Mouse (Mus musculus) embryonic facial prominence, embryonic 12.5 days (tissue): ENCODE results near the gene Cep164. TPM values are rescaled to one million over a fixed set of nuclear protein-coding genes. Genes with fewer than 3 reads are reported as not detected.

ENCODE experiments used
- ATAC-seq: fragments of 200-750 bp; cut with Nextera tagmentation; 2 replicates; pipeline ENCODE4 v1.8.0; 2017; ENCODE audit not compliant: insufficient number of reproducible peaks, insufficient read depth, low FRiP score, low TSS enrichment
- H3K27ac ChIP-seq: fragments of 300-500 bp; sonication (generic); 2 replicates; pipeline ENCODE4 v1.5.1; 2016; ENCODE audit warnings: mild to moderate bottlenecking
- H3K27me3 ChIP-seq: fragments of 300-500 bp; sonication (generic); 2 replicates; pipeline ENCODE4 v1.6.1; 2016; ENCODE audit warnings: mild to moderate bottlenecking, moderate library complexity
- H3K36me3 ChIP-seq: fragments of 300-500 bp; sonication (generic); 2 replicates; pipeline ENCODE4 v1.6.1; 2016; ENCODE audit warnings: mild to moderate bottlenecking
- H3K4me1 ChIP-seq: fragments of 300-500 bp; sonication (generic); 2 replicates; pipeline ENCODE4 v1.6.1; 2016
- H3K4me2 ChIP-seq: fragments of 300-500 bp; sonication (generic); replicated peaks from 2 replicates; pipeline ENCODE4 v1.6.1; 2016; ENCODE audit warnings: mild to moderate bottlenecking, moderate library complexity
- H3K4me3 ChIP-seq: fragments of 300-500 bp; sonication (generic); 2 replicates; pipeline ENCODE4 v1.5.1; 2016; ENCODE audit warnings: mild to moderate bottlenecking
- H3K9ac ChIP-seq: fragments of 300-500 bp; sonication (generic); 2 replicates; pipeline ENCODE4 v1.6.1; 2016; ENCODE audit warnings: mild to moderate bottlenecking, moderate library complexity
- H3K9me3 ChIP-seq: fragments of 300-500 bp; sonication (generic); 2 replicates; pipeline ENCODE4 v1.6.1; 2016; ENCODE audit warnings: mild to moderate bottlenecking, moderate library complexity
- WGBS: fragments of 180-500 bp; shearing (Covaris S2); methylation state at CpG from one replicate; pipeline ENCODE4 v1.1.7; 2016; 5-methylcytosine and 5-hydroxymethylcytosine counted together
- polyA plus RNA-seq: library from polyadenylated mRNA; unstranded; fragments of >200 nt; fragmentation: Nextera tagmentation; extraction: Ambion mirVana; gene quantifications from 2 replicates; pipeline ENCODE4 v1.2.1, GENCODE M21; 2016

Gene Cep164
- polyA plus RNA-seq, 1 experiment from 2014 or later, result 21.2 TPM

DNA sequence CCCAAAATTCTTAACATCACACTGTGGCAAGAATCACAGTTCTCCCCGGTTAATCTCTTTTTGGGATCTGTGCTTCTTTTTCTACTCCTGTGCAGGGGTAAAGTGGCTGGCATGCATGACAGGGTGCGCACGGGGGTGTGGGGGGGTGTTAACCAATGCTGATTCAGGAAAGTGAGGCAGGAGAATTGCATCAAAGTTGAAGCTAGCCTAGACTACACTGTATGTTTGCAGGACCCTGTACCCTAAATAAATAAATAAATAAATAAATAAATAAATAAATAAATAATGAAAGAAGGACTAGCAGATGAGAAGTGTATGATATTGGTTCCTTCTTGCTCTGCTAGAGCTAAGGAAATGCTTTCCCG lies 9.6 kb upstream of the Cep164 start:
- Histone ChIP-seq H3K4me3 (peak overlapping the region; percentile 78), H3K4me1 (peaks cover 25% of the 10 kb centered on the region), H3K36me3 (no peaks in the 10 kb centered on the region), H3K27ac (no peak overlapping the region), H3K27me3 (no peaks in the 10 kb centered on the region), H3K9ac (no peak overlapping the region), H3K9me3 (no peaks in the 10 kb centered on the region), H3K4me2 (peak overlapping the region; percentile 89)
- ATAC-seq, result no peak
- WGBS, result 18% methylated on average over 4 of the region's 4 CpGs

DNA sequence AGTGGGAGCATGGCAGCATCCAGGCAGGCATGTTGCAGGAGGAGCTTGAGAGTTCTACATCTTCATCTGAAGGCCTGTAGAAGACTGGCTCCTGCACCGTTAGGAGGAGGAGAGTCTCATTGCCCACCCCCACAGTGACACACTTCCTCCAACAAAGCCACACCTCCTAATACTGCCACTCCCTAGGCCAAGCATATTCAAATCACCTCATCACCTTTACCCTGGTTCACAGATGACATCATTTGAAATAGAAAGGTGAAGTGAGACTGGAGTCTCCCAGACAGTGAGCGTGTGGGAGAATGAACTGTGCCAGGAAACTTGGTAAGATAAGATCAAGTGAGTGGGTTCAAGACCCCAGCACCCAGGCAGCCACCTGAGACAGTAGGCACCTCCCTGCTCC lies 5.0 kb upstream of the Cep164 start:
- no peaks in the 10 kb centered on the region for H3K4me1 ChIP-seq
- no peak overlapping the region for H3K9ac ChIP-seq
- H3K4me2 ChIP-seq, result no peak overlapping the region
- no peaks in the 10 kb centered on the region for H3K27me3 ChIP-seq
- no peak overlapping the region for H3K27ac ChIP-seq
- no peak for ATAC-seq
- H3K4me3 ChIP-seq, result no peak overlapping the region
- WGBS, result 77% methylated on average over 2 of the region's 2 CpGs
- no peaks in the 10 kb centered on the region for H3K9me3 ChIP-seq
- no peaks in the 10 kb centered on the region for H3K36me3 ChIP-seq

GRCm38 (mm10) chr9:45832898-45833297 lies 4.4 kb upstream of the Cep164 start:
- ATAC-seq, result no peak
- Histone ChIP-seq H3K9ac (no peak overlapping the region), H3K9me3 (no peaks in the 10 kb centered on the region), H3K27me3 (no peaks in the 10 kb centered on the region), H3K27ac (no peak overlapping the region), H3K36me3 (no peaks in the 10 kb centered on the region), H3K4me1 (peaks cover under 1% of the 10 kb centered on the region; the same call in 1 of the 2 replicates), H3K4me3 (no peak overlapping the region), H3K4me2 (no peak overlapping the region)
- 88% methylated on average over 2 of the region's 2 CpGs for WGBS

- Histone ChIP-seq H3K36me3 (no peaks in the 10 kb centered on the region), H3K9ac (no peak overlapping the region), H3K4me1 (peaks cover 8% of the 10 kb centered on the region), H3K4me3 (peak overlapping the region; percentile 78), H3K9me3 (no peaks in the 10 kb centered on the region), H3K27me3 (no peaks in the 10 kb centered on the region), H3K27ac (peak overlapping the region; percentile 36; the same call in 1 of the 2 replicates), H3K4me2 (peak overlapping the region; percentile 92)
- 32% methylated on average over 10 of the region's 10 CpGs for WGBS
- ATAC-seq, result no peak
Observed at GRCm38 (mm10) chr9:45829107-45829506, 616 bp upstream of the Cep164 start.

- whole genome bisulfite sequencing, result 5% methylated on average over 23 of the region's 23 CpGs
- Histone ChIP-seq H3K4me2 (peak overlapping the region; percentile 92), H3K36me3 (no peaks in the 10 kb centered on the region; the same call in 1 of the 2 replicates), H3K4me1 (peaks cover 8% of the 10 kb centered on the region), H3K9ac (peak overlapping the region; percentile 74), H3K4me3 (peak overlapping the region; percentile 78), H3K9me3 (no peaks in the 10 kb centered on the region), H3K27me3 (no peaks in the 10 kb centered on the region), H3K27ac (peak overlapping the region; percentile 75)
- no peak for ATAC-seq
Observed at GRCm38 (mm10) chr9:45827663-45828290, 714 bp downstream of the Cep164 start.

DNA sequence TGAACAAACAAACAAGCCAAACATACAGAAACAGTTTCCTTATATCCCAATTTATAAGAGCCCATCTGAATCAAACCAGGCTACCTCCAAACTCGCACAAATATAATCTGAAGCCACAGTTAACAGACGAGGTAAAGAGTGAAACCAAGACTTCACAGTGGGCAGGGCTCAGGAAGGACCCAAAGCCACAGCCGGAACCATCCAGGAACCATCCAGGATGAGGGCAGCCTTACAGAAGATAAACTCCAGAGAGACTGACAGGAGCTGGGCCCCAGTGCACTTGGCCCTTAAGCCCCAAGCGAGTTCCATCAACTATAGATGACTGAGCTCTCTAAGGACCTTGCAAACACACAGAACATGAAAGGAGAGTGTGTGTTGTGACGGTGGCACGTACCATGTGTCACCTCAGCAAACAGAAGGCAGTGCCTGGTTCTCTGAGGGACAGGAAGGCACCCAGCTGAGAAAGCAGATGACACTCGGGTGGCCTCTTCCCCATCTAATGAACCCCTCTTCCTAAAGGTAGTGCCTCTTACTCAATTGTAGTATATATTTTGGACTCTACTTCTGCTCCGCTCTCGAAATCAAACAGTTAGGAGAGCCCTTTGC lies 10.0 kb downstream of the Cep164 start:
- no peak overlapping the region for H3K4me2 ChIP-seq
- H3K27me3 ChIP-seq, result no peaks in the 10 kb centered on the region
- no peak for ATAC-seq
- H3K4me1 ChIP-seq, result no peaks in the 10 kb centered on the region
- peaks cover 28% of the 10 kb centered on the region for H3K36me3 ChIP-seq
- H3K27ac ChIP-seq, result no peak overlapping the region
- 85% methylated on average over 9 of the region's 9 CpGs for WGBS
- no peaks in the 10 kb centered on the region for H3K9me3 ChIP-seq
- H3K9ac ChIP-seq, result no peak overlapping the region
- no peak overlapping the region for H3K4me3 ChIP-seq

DNA sequence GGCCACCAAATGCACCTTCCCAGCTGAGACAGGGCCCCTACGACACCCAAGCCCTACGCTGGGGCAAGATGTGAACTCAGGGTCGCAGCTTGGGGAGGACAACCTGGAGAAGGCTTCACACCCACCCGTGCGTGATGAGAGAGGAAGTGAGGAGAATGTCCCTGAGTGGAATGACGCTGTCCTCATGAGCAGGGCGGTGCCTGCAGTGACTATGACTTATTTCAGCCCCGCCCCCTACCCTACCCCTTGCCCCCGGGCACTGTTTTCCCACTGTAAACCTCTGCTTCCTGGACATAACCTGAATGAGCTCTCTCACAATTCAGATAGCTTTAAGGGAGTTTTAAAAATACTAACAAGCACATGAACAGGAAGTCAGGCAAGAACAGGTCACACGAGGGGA lies 13.0 kb downstream of the Cep164 start:
- WGBS, result 80% methylated on average over 10 of the region's 10 CpGs
- H3K4me3 ChIP-seq, result no peak overlapping the region
- no peaks in the 10 kb centered on the region for H3K4me1 ChIP-seq
- H3K27me3 ChIP-seq, result no peaks in the 10 kb centered on the region
- H3K36me3 ChIP-seq, result peaks cover 15% of the 10 kb centered on the region
- no peak overlapping the region for H3K4me2 ChIP-seq
- no peak overlapping the region for H3K27ac ChIP-seq
- no peak overlapping the region for H3K9ac ChIP-seq
- H3K9me3 ChIP-seq, result no peaks in the 10 kb centered on the region
- ATAC-seq, result no peak

DNA sequence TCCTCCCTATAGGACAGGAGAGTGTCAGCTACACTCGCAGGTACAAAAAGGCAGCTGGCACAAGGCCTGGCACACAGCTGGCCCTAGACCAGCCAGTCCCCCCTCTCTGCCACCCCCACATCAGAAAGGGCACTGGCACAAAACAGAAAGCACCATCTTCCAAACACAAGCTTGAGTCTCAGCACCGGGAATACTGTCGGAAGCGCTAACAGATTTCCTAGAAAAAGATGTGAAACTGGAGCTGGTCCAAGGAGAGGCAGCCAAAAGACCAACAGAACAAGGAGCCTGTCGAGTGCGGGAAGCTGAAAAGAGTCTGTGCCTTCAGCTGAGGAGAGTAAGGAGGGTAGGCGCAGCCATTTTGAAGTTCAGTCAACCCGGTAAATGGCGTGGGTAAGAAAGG lies 13.4 kb downstream of the Cep164 start:
- Histone ChIP-seq H3K36me3 (peaks cover 15% of the 10 kb centered on the region), H3K27me3 (no peaks in the 10 kb centered on the region)
- WGBS, result 91% methylated on average over 9 of the region's 9 CpGs

DNA sequence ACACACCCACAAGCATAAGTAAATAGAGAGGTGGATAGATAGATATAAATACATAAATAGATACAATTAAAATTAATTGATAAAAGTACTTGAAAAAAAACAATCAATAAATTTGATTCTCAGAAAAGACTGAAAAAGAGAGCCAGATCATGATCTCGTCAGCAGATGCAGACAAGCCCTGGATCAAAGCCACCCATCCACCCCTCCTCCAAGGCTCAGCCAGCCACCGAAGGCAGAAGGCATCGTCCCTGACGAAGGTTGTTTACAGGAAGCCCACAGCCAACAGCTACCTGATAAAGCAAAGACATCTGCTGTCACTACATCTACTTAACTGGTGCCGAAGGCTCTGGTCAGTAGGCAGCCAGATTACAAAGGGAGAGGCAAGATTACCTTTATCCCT lies 16.5 kb downstream of the Cep164 start:
- no peak overlapping the region for H3K4me2 ChIP-seq
- no peaks in the 10 kb centered on the region for H3K9me3 ChIP-seq
- no peak for ATAC-seq
- WGBS, result 81% methylated on average over 5 of the region's 5 CpGs
- H3K36me3 ChIP-seq, result peaks cover 17% of the 10 kb centered on the region
- H3K27me3 ChIP-seq, result no peaks in the 10 kb centered on the region
- no peak overlapping the region for H3K27ac ChIP-seq
- no peaks in the 10 kb centered on the region for H3K4me1 ChIP-seq
- H3K9ac ChIP-seq, result no peak overlapping the region
- H3K4me3 ChIP-seq, result no peak overlapping the region

More for the DNA sequence above, 13.4 kb downstream of the Cep164 start:
- Histone ChIP-seq H3K9ac (no peak overlapping the region), H3K4me2 (no peak overlapping the region), H3K9me3 (no peaks in the 10 kb centered on the region), H3K4me1 (no peaks in the 10 kb centered on the region), H3K27ac (no peak overlapping the region), H3K4me3 (no peak overlapping the region)
- no peak for ATAC-seq

- H3K27ac ChIP-seq, result no peak overlapping the region
- no peak for ATAC-seq
- no peaks in the 10 kb centered on the region for H3K4me1 ChIP-seq
- no peaks in the 10 kb centered on the region for H3K9me3 ChIP-seq
- H3K27me3 ChIP-seq, result no peaks in the 10 kb centered on the region
- H3K4me3 ChIP-seq, result no peak overlapping the region
- H3K9ac ChIP-seq, result no peak overlapping the region
- H3K36me3 ChIP-seq, result peaks cover 28% of the 10 kb centered on the region
- H3K4me2 ChIP-seq, result no peak overlapping the region
- 77% methylated on average over 8 of the region's 8 CpGs for WGBS
Observed at GRCm38 (mm10) chr9:45807761-45808160, 20.7 kb downstream of the Cep164 start.

GRCm38 (mm10) chr9:45807337-45807736 lies 21.2 kb downstream of the Cep164 start:
- Histone ChIP-seq H3K4me3 (no peak overlapping the region), H3K27me3 (no peaks in the 10 kb centered on the region), H3K27ac (no peak overlapping the region), H3K9ac (no peak overlapping the region), H3K4me2 (no peak overlapping the region), H3K36me3 (peaks cover 32% of the 10 kb centered on the region), H3K4me1 (no peaks in the 10 kb centered on the region), H3K9me3 (no peaks in the 10 kb centered on the region)
- WGBS, result 83% methylated on average over 11 of the region's 11 CpGs
- no peak for ATAC-seq

DNA sequence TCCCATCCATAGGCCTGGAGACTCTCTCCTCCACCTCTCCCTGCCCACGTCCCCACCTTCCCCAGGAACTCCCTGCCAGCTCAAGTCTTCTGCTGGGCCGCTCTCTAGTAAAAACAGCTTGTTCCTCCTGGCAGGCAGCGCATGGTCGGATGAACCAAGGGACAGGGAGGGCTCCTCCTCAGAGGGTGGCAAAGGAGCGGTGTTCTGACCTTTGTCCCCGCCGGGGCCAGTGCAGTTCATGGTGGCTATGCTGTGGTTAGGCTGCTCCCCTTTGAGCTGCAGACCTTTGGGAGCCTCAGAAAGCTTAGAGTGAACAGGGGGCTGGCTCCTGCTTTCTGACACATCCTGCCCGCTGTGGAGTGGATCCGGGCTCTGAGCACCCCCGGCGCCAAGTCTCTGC lies 21.6 kb downstream of the Cep164 start:
- Histone ChIP-seq H3K4me3 (no peak overlapping the region), H3K4me2 (no peak overlapping the region), H3K27ac (no peak overlapping the region), H3K9me3 (no peaks in the 10 kb centered on the region), H3K4me1 (no peaks in the 10 kb centered on the region), H3K27me3 (no peaks in the 10 kb centered on the region), H3K36me3 (peaks cover 32% of the 10 kb centered on the region), H3K9ac (no peak overlapping the region)
- no peak for ATAC-seq
- WGBS, result 92% methylated on average over 11 of the region's 11 CpGs
